Mouse (Mus musculus) embryonic facial prominence, embryonic 13.5 days (tissue): ENCODE measurements at regions not wholly inside any gene's neighbourhood (a gene's known extent, or its start where the extent isn't known, plus 50 kb on each side); places are given as distances from the start of the nearest gene placed in this dataset.
A peak's percentile ranks its signal among the peaks of the same experiment; 100 is the strongest.

Experiments
- ATAC-seq: fragments of 200-750 bp; cut with Nextera tagmentation; 2 replicates; pipeline ENCODE4 v1.8.0; 2017; ENCODE audit warnings: low read depth; ENCODE audit not compliant: insufficient number of reproducible peaks, insufficient read depth, low FRiP score, low TSS enrichment
- H3K27ac ChIP-seq: fragments of 300-500 bp; sonication (generic); 2 replicates; pipeline ENCODE4 v1.5.1; 2015; ENCODE audit warnings: moderate library complexity, mild to moderate bottlenecking, inconsistent platforms
- H3K27me3 ChIP-seq: fragments of 300-500 bp; sonication (generic); 2 replicates; pipeline ENCODE4 v1.6.1; 2015; ENCODE audit warnings: mild to moderate bottlenecking, inconsistent platforms
- H3K36me3 ChIP-seq: fragments of 300-500 bp; sonication (generic); 2 replicates; pipeline ENCODE4 v1.6.1; 2015; ENCODE audit warnings: mild to moderate bottlenecking, inconsistent platforms
- H3K4me1 ChIP-seq: fragments of 300-500 bp; sonication (generic); 2 replicates; pipeline ENCODE4 v1.6.1; 2015; ENCODE audit warnings: inconsistent platforms
- H3K4me2 ChIP-seq: fragments of 300-500 bp; sonication (generic); 2 replicates; pipeline ENCODE4 v1.6.1; 2015; ENCODE audit warnings: moderate library complexity, mild to moderate bottlenecking, inconsistent platforms
- H3K4me3 ChIP-seq: fragments of 300-500 bp; sonication (generic); 2 replicates; pipeline ENCODE4 v1.5.1; 2015; ENCODE audit warnings: mild to moderate bottlenecking, inconsistent platforms
- H3K9ac ChIP-seq: fragments of 300-500 bp; sonication (generic); 2 replicates; pipeline ENCODE4 v1.6.1; 2015; ENCODE audit warnings: mild to moderate bottlenecking, inconsistent platforms
- H3K9me3 ChIP-seq: fragments of 300-500 bp; sonication (generic); 2 replicates; pipeline ENCODE4 v1.6.1; 2016; ENCODE audit warnings: inconsistent platforms
- WGBS: fragments of 180-500 bp; shearing (Covaris S2); methylation state at CpG from one replicate; pipeline ENCODE4 v1.1.7; 2015; ENCODE audit warnings: mixed read lengths; 5-methylcytosine and 5-hydroxymethylcytosine counted together

DNA sequence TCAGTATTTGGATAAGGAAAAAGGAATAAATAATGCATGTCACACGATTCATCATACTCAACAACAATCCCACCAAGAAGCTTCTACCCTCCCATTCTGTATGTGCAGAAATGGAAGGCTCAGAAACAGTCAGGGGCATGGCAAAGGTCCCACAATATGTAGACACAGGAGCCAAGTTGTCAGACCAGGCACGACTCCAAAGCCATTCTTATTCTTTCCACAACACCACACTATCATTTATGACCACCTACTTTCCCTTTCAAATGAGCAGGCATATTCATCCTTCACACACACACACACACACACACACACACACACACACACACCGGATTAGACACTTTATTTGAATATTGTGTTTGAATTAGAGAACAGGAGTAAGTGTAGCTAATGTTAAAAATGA is 232.0 kb downstream of the Rab28 start:
- Histone ChIP-seq H3K4me1 (no peaks in the 10 kb centered on the region), H3K36me3 (no peaks in the 10 kb centered on the region), H3K4me3 (no peak overlapping the region), H3K27ac (no peak overlapping the region), H3K9me3 (no peaks in the 10 kb centered on the region), H3K27me3 (no peaks in the 10 kb centered on the region), H3K4me2 (no peak overlapping the region), H3K9ac (no peak overlapping the region)
- ATAC-seq, result no peak
- WGBS, result 80% methylated on average over 3 of the region's 3 CpGs

DNA sequence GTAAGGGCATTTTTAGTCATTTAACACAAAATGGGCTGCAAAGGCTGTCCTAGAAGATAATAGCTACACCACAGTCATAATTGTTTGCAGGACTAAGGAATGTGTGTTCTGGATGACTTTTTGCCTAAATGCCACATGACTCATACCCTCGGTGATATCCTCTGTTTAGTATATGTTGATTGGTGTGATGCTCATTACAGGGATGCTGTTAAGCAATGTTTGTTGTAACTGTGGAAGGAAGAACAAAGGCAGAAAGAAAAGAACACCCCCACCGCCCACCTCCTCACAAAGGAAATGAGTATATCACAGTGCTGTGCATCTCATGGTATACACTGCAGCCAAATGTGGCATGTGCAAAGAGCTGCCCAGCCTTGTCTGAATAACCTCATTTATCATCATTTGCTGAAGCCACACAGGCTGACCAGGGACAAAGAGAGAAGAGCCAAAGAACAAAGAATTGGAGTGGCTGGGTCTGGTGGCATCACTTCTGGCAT is 262.4 kb downstream of the Rab28 start:
- Histone ChIP-seq H3K4me1 (no peaks in the 10 kb centered on the region), H3K9me3 (no peaks in the 10 kb centered on the region), H3K9ac (no peak overlapping the region), H3K4me3 (no peak overlapping the region), H3K4me2 (no peak overlapping the region), H3K27ac (no peak overlapping the region), H3K27me3 (no peaks in the 10 kb centered on the region), H3K36me3 (no peaks in the 10 kb centered on the region)
- no peak for ATAC-seq
- 68% methylated on average over 2 of the region's 2 CpGs for WGBS

DNA sequence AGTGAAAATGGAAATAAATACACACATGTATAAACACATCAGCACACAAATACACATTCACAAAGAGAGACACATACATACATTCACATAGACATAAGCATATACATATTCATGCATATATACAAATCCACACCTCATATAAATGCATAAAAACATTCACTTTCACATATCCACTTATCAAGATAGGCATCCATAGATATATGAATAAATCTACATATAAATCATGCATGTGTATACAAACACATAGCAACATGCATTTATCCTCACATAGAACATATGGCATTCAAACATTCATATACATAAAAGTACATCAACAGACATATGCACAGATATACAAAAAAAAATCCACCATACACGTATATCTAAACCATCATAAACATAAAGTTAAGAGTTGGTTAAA is 266.9 kb downstream of the Rab28 start:
- WGBS, result 83% methylated on average over 1 of the region's 1 CpGs
- Histone ChIP-seq H3K27me3 (no peaks in the 10 kb centered on the region), H3K27ac (no peak overlapping the region), H3K9ac (no peak overlapping the region), H3K4me1 (no peaks in the 10 kb centered on the region), H3K36me3 (no peaks in the 10 kb centered on the region), H3K4me2 (no peak overlapping the region), H3K4me3 (no peak overlapping the region), H3K9me3 (no peaks in the 10 kb centered on the region)
- ATAC-seq, result no peak

DNA sequence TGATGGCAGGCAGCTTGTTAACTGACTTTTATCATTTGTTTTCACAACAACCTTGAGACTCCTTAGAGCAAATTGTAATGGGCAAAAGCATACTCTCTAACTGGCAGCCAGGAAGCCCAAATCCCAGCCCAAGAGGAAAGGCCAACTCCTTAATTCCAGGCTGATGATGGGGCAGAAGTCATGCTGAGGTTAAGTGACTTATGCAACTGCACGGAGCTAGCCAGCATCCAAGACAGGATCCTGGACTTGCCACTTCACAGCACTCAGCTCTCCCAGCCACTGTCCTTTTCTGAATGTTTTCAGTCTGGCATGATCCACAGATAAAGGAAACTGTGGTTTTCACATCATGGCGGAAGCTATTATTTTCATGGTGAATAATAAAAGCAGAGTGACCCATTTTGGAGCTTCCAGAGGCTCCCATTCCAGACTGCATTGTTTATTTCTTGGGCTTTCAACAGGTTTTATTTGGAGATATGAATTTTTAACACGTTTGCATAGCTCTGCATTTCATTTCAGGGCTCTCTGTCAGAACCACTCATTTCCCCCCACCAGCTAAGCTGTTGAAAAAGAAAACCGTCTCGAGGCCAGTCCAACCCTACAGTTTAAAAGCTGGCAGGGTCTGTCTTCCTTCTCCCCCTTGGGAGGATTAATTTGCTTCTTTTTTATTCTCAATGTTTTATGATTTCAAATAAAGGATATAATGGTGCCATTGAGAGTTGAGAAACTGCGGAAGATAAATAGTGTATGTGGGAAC is 288.7 kb downstream of the Rab28 start:
- Histone ChIP-seq H3K9me3 (no peaks in the 10 kb centered on the region), H3K27me3 (no peaks in the 10 kb centered on the region), H3K4me1 (no peaks in the 10 kb centered on the region), H3K9ac (no peak overlapping the region), H3K27ac (no peak overlapping the region), H3K4me3 (no peak overlapping the region), H3K4me2 (no peak overlapping the region), H3K36me3 (no peaks in the 10 kb centered on the region)
- no peak for ATAC-seq
- WGBS, result 71% methylated on average over 6 of the region's 6 CpGs

DNA sequence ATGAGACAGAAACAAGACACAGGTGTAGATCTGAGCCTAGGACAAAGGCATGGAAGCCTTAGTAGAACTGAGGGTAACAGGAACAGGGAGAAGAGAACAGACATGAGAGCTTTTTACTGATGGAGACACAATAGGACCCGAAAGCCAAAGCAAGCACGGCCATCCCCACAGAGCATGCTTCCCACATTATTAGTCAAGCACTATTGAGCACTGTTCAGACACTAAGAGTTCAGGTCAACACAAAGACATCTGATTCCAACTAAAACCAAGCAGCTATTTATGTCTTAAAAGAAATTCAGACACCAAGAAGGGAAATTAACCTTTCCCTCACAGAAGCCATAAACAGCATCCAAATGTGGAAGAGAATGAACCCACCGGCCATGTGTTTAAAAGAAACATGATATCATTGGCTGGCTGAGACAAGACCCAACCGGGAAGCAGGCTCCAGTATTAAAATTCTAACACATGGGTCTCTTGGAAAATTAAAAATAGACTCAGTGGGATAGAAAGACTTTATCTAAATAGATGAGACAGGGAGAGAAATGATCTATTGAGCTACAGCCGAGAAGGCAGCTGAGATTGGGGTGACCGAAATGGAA is 298.8 kb downstream of the Rab28 start:
- WGBS, result 56% methylated on average over 6 of the region's 6 CpGs
- no peaks in the 10 kb centered on the region for H3K36me3 ChIP-seq
- H3K27me3 ChIP-seq, result no peaks in the 10 kb centered on the region
- no peak overlapping the region for H3K9ac ChIP-seq
- H3K27ac ChIP-seq, result no peak overlapping the region
- H3K4me2 ChIP-seq, result no peak overlapping the region
- H3K4me3 ChIP-seq, result no peak overlapping the region
- no peaks in the 10 kb centered on the region for H3K9me3 ChIP-seq
- no peak for ATAC-seq
- H3K4me1 ChIP-seq, result no peaks in the 10 kb centered on the region

DNA sequence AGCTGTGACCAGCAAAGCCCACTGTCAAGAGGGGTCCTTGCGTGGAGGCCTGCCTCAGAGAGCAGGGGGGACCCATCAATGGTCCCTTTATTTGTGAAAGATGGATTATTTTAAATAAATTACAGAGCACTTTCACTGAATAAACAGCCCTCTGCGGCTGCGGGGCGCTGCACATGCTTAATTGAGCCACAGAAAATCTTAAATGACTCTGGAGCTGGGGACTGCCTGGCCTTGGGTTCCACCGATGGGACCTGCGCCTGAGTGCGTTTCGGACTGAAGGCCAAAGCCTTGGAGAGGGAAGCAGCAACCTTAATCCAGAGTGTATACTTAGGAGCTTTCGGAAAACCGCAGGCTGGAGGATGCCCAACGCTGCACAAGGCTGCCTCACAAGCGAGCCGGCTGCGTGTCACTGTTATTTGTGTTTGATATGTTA is 315.1 kb downstream of the Rab28 start:
- no peak overlapping the region for H3K4me2 ChIP-seq
- no peaks in the 10 kb centered on the region for H3K27me3 ChIP-seq
- WGBS, result 82% methylated on average over 14 of the region's 14 CpGs
- H3K4me3 ChIP-seq, result no peak overlapping the region
- no peaks in the 10 kb centered on the region for H3K36me3 ChIP-seq
- no peak overlapping the region for H3K9ac ChIP-seq
- H3K27ac ChIP-seq, result no peak overlapping the region
- H3K9me3 ChIP-seq, result no peaks in the 10 kb centered on the region
- H3K4me1 ChIP-seq, result no peaks in the 10 kb centered on the region
- 0 out of 2 replicates have a peak, but pooled peaks have one; percentile 32 for ATAC-seq

DNA sequence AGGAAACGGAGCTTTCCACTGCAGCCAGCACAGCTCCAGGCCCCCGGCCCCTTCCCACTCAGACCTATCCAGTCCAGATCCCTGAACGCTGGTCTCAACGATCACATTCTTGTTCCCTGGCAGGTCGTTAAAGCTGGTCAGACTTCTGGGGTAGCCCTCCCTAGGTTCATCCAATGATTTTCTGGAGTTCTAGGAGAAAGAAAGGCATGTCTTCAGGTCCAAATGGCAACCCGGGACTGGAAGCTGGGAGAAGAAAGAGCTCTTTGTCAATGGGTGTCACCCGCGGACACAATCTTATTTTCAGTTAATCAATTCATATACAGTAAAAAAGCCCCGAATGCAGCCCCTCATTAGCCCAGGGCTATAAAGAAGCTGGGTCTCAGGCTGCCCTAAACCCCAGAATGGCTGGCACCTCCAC is 315.8 kb downstream of the Rab28 start:
- Histone ChIP-seq H3K27ac (no peak overlapping the region), H3K4me2 (no peak overlapping the region), H3K4me1 (no peaks in the 10 kb centered on the region), H3K36me3 (no peaks in the 10 kb centered on the region), H3K27me3 (no peaks in the 10 kb centered on the region), H3K4me3 (no peak overlapping the region), H3K9ac (no peak overlapping the region), H3K9me3 (no peaks in the 10 kb centered on the region)
- 58% methylated on average over 9 of the region's 9 CpGs for WGBS
- ATAC-seq, result no peak

DNA sequence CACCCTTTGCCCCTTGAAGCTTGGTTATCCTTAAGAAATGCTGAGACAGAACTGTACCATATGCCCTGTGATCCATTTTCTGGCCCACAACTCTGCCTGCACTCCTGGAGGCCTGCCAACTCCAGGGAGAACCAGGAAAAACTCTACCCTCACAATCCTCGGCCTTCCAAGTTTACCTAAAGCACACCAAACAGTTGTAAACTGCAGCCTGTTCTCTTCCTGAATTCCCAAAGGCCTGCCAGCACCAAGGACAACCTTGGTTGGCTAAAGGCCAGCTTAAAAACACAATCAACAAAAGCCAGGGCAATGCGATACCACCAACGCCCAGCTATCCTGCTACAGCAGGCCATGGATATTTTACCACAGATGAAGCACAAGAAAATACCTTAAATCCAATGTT is 334.5 kb downstream of the Rab28 start:
- H3K9ac ChIP-seq, result no peak overlapping the region
- H3K27me3 ChIP-seq, result no peaks in the 10 kb centered on the region
- WGBS, result 63% methylated on average over 3 of the region's 3 CpGs
- ATAC-seq, result no peak
- no peak overlapping the region for H3K4me3 ChIP-seq
- H3K4me1 ChIP-seq, result 0 out of 2 replicates have a peak, but pooled peaks cover 5% of the 10 kb centered on the region
- no peak overlapping the region for H3K4me2 ChIP-seq
- no peaks in the 10 kb centered on the region for H3K36me3 ChIP-seq
- H3K9me3 ChIP-seq, result no peaks in the 10 kb centered on the region
- no peak overlapping the region for H3K27ac ChIP-seq

DNA sequence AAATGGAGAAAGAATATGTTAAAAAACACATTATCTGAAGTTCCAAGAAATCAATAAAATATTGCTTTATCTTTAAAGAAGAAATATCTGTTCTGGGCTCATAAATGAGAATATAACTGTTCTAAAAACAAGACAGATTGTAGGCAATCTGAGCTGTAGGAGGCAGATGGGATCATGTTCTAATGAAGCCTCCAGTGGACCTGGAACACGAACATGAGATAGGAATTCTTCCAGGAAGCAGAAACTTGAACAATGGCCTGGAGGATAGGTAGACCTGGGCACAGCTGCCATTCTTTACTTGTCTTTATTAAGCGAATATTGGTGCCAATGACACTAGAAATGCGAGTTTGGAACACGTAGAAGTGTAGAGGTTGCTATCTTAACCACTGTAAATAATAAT is 336.5 kb downstream of the Rab28 start:
- ATAC-seq, result no peak
- Histone ChIP-seq H3K27ac (no peak overlapping the region), H3K4me2 (no peak overlapping the region), H3K36me3 (no peaks in the 10 kb centered on the region), H3K4me3 (no peak overlapping the region), H3K27me3 (no peaks in the 10 kb centered on the region), H3K4me1 (0 out of 2 replicates have a peak, but pooled peaks cover 5% of the 10 kb centered on the region), H3K9ac (no peak overlapping the region), H3K9me3 (no peaks in the 10 kb centered on the region)
- 77% methylated on average over 4 of the region's 4 CpGs for WGBS

DNA sequence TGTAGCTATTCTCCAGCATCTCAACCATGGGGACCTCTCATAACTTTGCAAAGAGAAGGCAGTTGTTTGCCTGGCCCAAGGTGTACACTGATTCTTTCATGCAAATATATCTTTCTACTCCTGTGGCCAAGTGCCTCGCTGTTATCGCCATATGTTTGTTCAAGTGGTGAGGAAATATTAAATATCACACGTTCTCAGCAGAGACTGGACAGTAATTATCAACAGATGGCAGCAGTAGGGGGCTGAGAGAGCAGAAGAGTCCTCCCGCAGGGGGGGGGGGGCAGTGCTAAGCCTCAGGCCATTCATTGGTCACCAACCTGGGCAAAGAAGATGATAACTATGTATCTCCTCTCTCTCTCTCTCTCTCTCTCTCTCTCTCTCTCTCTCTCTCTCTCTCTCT is 337.6 kb downstream of the Rab28 start:
- 23% methylated on average over 4 of the region's 4 CpGs for WGBS
- Histone ChIP-seq H3K36me3 (no peaks in the 10 kb centered on the region), H3K9me3 (no peaks in the 10 kb centered on the region), H3K9ac (no peak overlapping the region), H3K27ac (no peak overlapping the region), H3K4me3 (no peak overlapping the region), H3K27me3 (no peaks in the 10 kb centered on the region), H3K4me1 (0 out of 2 replicates have a peak, but pooled peaks cover 5% of the 10 kb centered on the region), H3K4me2 (no peak overlapping the region)
- ATAC-seq, result no peak

DNA sequence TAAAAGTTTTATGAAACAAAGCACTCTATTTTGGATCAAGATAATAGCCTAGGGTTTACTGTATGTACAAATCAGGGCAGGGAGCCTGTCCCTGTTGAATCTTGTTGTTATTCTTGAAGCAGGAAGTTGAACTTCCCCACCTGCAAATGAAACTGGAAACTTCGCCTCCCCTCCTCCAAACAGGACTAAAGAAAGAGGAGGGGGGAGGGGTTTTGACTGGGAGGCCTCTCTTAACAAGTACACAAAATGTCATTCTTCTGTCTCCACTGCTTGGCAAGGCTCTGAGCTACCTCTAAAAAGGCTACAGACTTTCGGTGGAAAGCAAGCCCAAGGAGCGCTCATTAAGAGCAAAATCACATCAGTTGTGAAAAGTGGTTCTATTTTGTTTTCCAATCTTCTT is 338.1 kb downstream of the Rab28 start:
- H3K27me3 ChIP-seq, result no peaks in the 10 kb centered on the region
- 44% methylated on average over 3 of the region's 3 CpGs for WGBS
- H3K36me3 ChIP-seq, result no peaks in the 10 kb centered on the region
- H3K9me3 ChIP-seq, result no peaks in the 10 kb centered on the region
- ATAC-seq, result no peak
- H3K9ac ChIP-seq, result no peak overlapping the region
- H3K4me2 ChIP-seq, result no peak overlapping the region
- H3K27ac ChIP-seq, result no peak overlapping the region
- H3K4me1 ChIP-seq, result 0 out of 2 replicates have a peak, but pooled peaks cover 5% of the 10 kb centered on the region
- H3K4me3 ChIP-seq, result no peak overlapping the region

DNA sequence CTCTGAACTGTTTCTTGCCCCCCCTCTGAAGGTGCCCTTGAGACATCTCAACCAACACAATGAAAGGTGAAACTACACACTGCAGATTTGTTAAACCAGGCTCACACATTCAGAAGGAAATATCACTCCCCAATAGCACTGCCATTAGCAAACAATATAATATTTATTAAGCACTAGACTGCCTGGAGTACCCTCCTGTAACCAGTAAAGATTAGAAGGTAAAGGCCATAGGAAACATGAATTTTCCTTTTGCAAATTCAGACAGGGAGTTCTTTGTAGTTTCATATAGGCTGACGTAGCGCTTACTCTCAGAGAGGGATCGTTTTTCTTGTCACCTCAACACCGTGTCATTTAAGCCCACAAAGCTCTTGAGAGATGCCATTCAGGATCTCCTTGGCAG is 342.1 kb downstream of the Rab28 start:
- Histone ChIP-seq H3K27me3 (no peaks in the 10 kb centered on the region), H3K4me2 (no peak overlapping the region), H3K4me3 (no peak overlapping the region), H3K9ac (no peak overlapping the region), H3K36me3 (no peaks in the 10 kb centered on the region), H3K27ac (no peak overlapping the region), H3K4me1 (0 out of 2 replicates have a peak, but pooled peaks cover 3% of the 10 kb centered on the region), H3K9me3 (no peaks in the 10 kb centered on the region)
- ATAC-seq, result no peak
- WGBS, result 66% methylated on average over 4 of the region's 4 CpGs
